Mouse (Mus musculus) activated CD4-positive, CD25-positive, alpha-beta regulatory T cell (primary cell): ENCODE data around the gene Lad1. TPM values are rescaled to one million over a fixed set of nuclear protein-coding genes. Genes with fewer than 3 reads are reported as not detected.

ENCODE experiments used
- polyA plus RNA-seq, 2 experiments: library from polyadenylated mRNA; unstranded; fragments of 100-300 nt; shearing (Covaris generic); gene quantifications; one replicate each; pipeline ENCODE4 v1.2.1; 2017

Gene Lad1
- polyA plus RNA-seq = 10 to 100 TPM; 25.5 to 26.0 TPM

GRCm38 (mm10) chr1:135818481-135819086 lies at the start of gene Lad1:
Gene Lad1, plus strand, starts transcription at chr1:135818598.

DNA sequence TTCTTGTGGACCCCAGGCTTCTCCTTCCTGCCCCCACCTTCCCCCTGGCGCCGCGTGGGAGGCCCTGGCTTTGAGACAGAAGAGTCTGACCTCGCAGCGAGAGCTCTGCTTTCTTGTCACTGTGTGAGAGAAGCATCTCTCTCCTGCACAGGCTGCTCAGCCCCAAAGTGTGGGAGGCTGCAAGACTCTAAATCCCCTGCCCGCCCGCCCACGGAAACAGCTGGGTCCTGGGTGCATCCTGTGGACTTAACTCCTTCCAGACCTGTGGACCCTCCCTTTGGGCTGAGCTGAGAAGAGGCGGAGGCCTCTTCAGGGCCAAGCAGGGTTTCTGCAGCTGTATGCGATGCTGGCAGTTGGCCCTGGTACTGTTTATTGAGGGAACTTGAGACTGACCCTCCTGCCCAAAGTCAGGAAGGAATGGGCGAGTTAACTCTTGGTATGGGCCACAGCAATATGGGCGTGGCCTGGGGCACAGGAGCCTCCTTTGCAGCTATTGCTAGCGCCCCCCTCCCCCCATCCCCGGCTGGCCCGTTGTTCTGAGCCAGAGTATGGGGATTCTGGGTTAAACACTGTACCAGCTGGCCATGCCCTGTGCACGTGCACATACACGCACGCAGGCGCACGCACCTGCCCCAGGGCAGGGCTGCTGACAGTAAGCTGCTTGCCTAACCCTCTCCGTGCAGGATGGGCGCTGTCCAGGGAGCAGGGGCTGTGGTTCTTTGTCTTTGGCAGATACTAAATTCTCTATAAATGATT lies 39.4 kb upstream of the Lad1 start, which contains the start of gene Tnni1:
TSS of gene Tnni1 (plus strand) at position 655 of the 756 bp plus-strand sequence.

GRCm38 (mm10) chr1:135835716-135836483 lies 17.5 kb downstream of the Lad1 start, which contains the start of gene Tnnt2:
Gene Tnnt2, plus strand, starts transcription at chr1:135836354.

Other genes with a start within 250 kb of the Lad1 start
- under 1 TPM; 0.13 to 0.29 TPM for gene Nav1, start 211.3 kb upstream of the Lad1 start, polyA plus RNA-seq
- 10 to 100 TPM; 75.1 to 95.9 TPM for gene Csrp1, start 98.5 kb upstream of the Lad1 start, polyA plus RNA-seq
- gene Phlda3, start 52.5 kb upstream of the Lad1 start, polyA plus RNA-seq = 1 to 10 TPM; 5.7 to 5.9 TPM
- under 1 TPM; 0.39 to 0.42 TPM for gene Tnni1, start 39.2 kb upstream of the Lad1 start, polyA plus RNA-seq
- 1 to 10 TPM in 1 of 2 experiments, under 1 TPM in 1; 0.28 to 1.2 TPM for gene Tnnt2, start 17.8 kb downstream of the Lad1 start, polyA plus RNA-seq
- under 1 TPM; 0.07 TPM for gene Pkp1, start 100.6 kb downstream of the Lad1 start, polyA plus RNA-seq
- gene Igfn1, start 187.7 kb downstream of the Lad1 start, polyA plus RNA-seq = under 1 TPM in 1 of 2 experiments, not detected in 1; 0.11 TPM
- 10 to 100 TPM; 34.1 to 44.0 TPM for gene Tmem9, start 189.6 kb downstream of the Lad1 start, polyA plus RNA-seq
- not detected for gene Ascl5, start 232.2 kb downstream of the Lad1 start, polyA plus RNA-seq
- 1 to 10 TPM in 1 of 2 experiments, under 1 TPM in 1; 0.54 to 4.3 TPM for gene Cacna1s, start 234.2 kb downstream of the Lad1 start, polyA plus RNA-seq